Mouse (Mus musculus) ES-Bruce4 (cell line): ENCODE measurements around the gene Ptprj.

Experiments
- CTCF ChIP-seq: IDR thresholded peaks from one replicate; pipeline ENCODE4 v1.8.1; 2011; ENCODE audit warnings: low read depth, low read length
- POLR2A ChIP-seq: IDR thresholded peaks from one replicate; pipeline ENCODE4 v1.8.1; 2011; ENCODE audit warnings: low read length; ENCODE audit not compliant: insufficient read depth

GRCm38 (mm10) chr2:90496680-90497074 lies 83.8 kb downstream of the Ptprj start:
- TF ChIP-seq POLR2A: no peak
- no peak for TF ChIP-seq CTCF
